Mouse (Mus musculus): ENCODE results near the gene Ttc23. TPM values are rescaled to one million over a fixed set of nuclear protein-coding genes. Genes with fewer than 3 reads are reported as not detected.

Ttc23 gene
- polyA plus RNA-seq, 1 experiment from 2014 or later: 64.9 TPM

DNA sequence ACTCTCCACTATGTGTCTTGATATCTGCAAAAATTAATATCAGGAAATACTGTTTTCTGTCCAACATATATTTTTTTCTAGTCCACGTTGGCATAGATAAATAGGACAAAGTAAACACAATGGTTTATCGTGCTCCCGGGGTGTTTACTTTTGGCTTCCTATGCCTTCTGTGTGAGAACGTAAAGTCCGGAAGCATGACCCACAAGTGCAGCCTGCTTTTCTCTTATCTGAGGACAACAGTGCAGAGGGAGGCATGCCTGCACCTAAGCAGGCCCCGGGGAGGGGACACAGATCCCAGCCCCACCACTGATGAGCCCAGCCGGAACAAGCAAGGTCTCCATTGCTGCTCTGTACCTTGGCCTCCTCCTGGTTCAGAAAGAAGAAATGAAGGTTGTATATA, 63.0 kb downstream of the Ttc23 start:
- H3K4me3 ChIP-seq (ENCODE audit: low read depth, low read length): no peak overlapping the region
- H3K36me3 ChIP-seq (ENCODE audit: control insufficient read depth, insufficient read depth, low read length): peaks cover 4% of the 10 kb centered on the region; the same call in 1 of the 2 replicates
- no peak overlapping the region for H3K9ac ChIP-seq (ENCODE audit: low read length)
- H3K9me3 ChIP-seq (ENCODE audit: control insufficient read depth, low read length): no peaks in the 10 kb centered on the region
- 92% methylated on average over 7 of the region's 7 CpGs for WGBS
- ATAC-seq (ENCODE audit: insufficient number of reproducible peaks, low FRiP score, low TSS enrichment, low read depth) (no peak), DNase-seq (ENCODE audit: low spot score) (no peak)
- no peak overlapping the region for H3K27ac ChIP-seq (replicated peaks; ENCODE audit: low read depth, low read length)
- no peaks in the 10 kb centered on the region for H3K4me1 ChIP-seq (ENCODE audit: control insufficient read depth, insufficient read depth, low read length)
- no peaks in the 10 kb centered on the region for H3K27me3 ChIP-seq (ENCODE audit: control insufficient read depth, insufficient read depth, low read length)
- H3K4me2 ChIP-seq (ENCODE audit: low read depth, severe bottlenecking): no peak overlapping the region

DNA sequence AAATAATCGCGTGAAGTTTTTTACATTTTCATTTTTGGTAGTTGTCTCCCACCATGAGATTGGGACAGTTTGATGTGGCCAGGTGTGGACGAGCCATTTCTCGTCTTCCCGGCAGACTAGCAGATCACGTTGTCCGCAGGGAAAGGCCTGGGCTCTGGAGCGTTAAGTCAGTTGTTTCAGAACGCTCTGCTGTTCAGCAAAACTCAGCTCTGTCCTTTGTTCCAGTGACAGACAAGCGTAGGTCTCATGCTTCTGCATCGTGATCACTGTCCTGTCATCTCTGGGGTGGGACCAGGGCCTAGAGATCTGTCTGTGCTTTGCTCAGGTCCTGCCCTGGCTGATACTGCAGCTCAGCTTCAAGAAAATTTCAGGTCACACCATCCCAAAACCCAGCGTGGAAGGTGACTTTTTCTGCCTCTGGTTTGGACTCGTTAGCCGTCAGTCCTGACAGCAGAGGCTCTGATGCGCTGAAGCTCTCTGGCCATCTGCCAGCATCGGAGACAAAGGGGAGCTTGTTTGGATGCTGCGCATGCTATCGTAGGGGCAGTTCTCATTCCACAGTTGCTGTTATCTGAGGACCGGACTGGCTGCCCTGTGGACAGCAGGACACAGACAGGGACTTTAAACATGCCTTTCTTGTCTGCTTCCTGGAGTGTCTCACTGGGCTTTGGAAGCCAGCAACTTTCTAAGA, 66.8 kb downstream of the Ttc23 start:
- H3K9me3 ChIP-seq (ENCODE audit: control insufficient read depth, low read length): no peaks in the 10 kb centered on the region
- no peak overlapping the region for H3K4me3 ChIP-seq (ENCODE audit: low read depth, low read length)
- 89% methylated on average over 19 of the region's 19 CpGs for WGBS
- no peak for ATAC-seq (ENCODE audit: insufficient number of reproducible peaks, low FRiP score, low TSS enrichment, low read depth)
- H3K36me3 ChIP-seq (ENCODE audit: control insufficient read depth, insufficient read depth, low read length): peaks cover 6% of the 10 kb centered on the region; the same call in 1 of the 2 replicates
- no peaks in the 10 kb centered on the region for H3K4me1 ChIP-seq (ENCODE audit: control insufficient read depth, insufficient read depth, low read length)
- H3K4me2 ChIP-seq (ENCODE audit: low read depth, severe bottlenecking): no peak overlapping the region
- DNase-seq (ENCODE audit: low spot score): no peak
- no peak overlapping the region for H3K9ac ChIP-seq (ENCODE audit: low read length)
- no peak overlapping the region for H3K27ac ChIP-seq (replicated peaks; ENCODE audit: low read depth, low read length)
- H3K27me3 ChIP-seq (ENCODE audit: control insufficient read depth, insufficient read depth, low read length): no peaks in the 10 kb centered on the region

DNA sequence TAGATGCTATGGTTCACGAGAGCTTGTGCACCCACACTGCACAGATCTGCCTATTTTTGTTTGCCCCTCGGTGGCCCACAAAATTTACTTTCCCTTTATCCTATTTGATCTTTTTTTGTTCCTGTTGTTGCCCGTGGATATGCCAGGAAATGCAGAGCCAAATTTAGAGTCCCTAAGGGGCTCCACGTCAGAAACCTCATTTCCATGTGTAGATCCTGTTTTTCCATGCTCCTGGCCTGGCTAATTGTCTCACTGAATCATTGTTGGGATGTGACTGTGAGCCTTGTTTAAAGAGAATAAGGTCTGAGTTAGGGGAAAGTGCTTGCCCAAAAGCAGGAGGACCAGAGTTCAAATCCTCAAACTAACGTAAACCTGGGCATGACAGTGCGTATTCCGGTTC, 68.0 kb downstream of the Ttc23 start:
- no peak for ATAC-seq (ENCODE audit: insufficient number of reproducible peaks, low FRiP score, low TSS enrichment, low read depth)
- Histone ChIP-seq H3K4me1 (ENCODE audit: control insufficient read depth, insufficient read depth, low read length) (no peaks in the 10 kb centered on the region), H3K9ac (ENCODE audit: low read length) (no peak overlapping the region), H3K27ac (replicated peaks; ENCODE audit: low read depth, low read length) (no peak overlapping the region), H3K4me3 (ENCODE audit: low read depth, low read length) (no peak overlapping the region), H3K9me3 (ENCODE audit: control insufficient read depth, low read length) (no peaks in the 10 kb centered on the region), H3K4me2 (ENCODE audit: low read depth, severe bottlenecking) (no peak overlapping the region), H3K36me3 (ENCODE audit: control insufficient read depth, insufficient read depth, low read length) (peaks cover 6% of the 10 kb centered on the region; the same call in 1 of the 2 replicates), H3K27me3 (ENCODE audit: control insufficient read depth, insufficient read depth, low read length) (no peaks in the 10 kb centered on the region)
- WGBS: 75% methylated on average over 7 of the region's 7 CpGs
- DNase-seq (ENCODE audit: low spot score): no peak

DNA sequence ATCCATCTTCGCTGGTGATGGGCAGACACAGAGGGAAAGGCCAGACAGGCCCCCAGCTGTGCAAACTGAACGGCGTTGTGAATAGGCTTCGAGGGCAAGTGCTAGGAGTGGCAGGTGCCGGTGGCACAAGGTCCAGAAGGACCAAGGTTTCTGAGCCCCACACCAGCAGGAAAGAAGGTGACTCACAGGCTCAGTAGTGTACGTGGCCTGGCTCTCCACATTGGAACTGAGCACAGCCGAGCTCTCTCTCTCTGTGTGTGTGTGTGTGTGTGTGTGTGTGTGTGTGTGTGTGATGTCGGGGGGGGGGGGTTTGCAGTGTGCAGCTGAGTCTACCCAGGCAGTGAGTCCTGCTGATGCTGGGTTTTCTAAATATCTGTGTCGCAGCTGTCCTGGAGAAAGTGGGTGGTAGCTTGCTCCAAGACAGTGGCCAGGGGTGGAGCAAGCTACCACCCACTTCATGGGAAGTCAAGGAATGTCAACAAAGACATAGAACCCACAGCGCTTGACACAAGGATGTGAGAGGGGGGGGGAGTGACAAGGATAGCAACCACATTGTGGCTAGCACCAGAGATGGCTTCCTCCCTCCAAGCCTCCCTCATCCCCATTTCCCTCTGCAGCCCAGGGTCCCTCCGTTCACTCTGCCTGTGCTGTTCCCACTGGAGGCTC, 69.1 kb downstream of the Ttc23 start:
- 85% methylated on average over 10 of the region's 11 CpGs for WGBS
- no peaks in the 10 kb centered on the region for H3K9me3 ChIP-seq (ENCODE audit: control insufficient read depth, low read length)
- H3K4me3 ChIP-seq (ENCODE audit: low read depth, low read length): no peak overlapping the region
- no peaks in the 10 kb centered on the region for H3K27me3 ChIP-seq (ENCODE audit: control insufficient read depth, insufficient read depth, low read length)
- no peaks in the 10 kb centered on the region for H3K4me1 ChIP-seq (ENCODE audit: control insufficient read depth, insufficient read depth, low read length)
- H3K9ac ChIP-seq (ENCODE audit: low read length): no peak overlapping the region
- no peak overlapping the region for H3K4me2 ChIP-seq (ENCODE audit: low read depth, severe bottlenecking)
- ATAC-seq (ENCODE audit: insufficient number of reproducible peaks, low FRiP score, low TSS enrichment, low read depth): no peak
- H3K27ac ChIP-seq (replicated peaks; ENCODE audit: low read depth, low read length): no peak overlapping the region
- no peak for DNase-seq (ENCODE audit: low spot score)
- peaks cover 6% of the 10 kb centered on the region; the same call in 1 of the 2 replicates for H3K36me3 ChIP-seq (ENCODE audit: control insufficient read depth, insufficient read depth, low read length)

DNA sequence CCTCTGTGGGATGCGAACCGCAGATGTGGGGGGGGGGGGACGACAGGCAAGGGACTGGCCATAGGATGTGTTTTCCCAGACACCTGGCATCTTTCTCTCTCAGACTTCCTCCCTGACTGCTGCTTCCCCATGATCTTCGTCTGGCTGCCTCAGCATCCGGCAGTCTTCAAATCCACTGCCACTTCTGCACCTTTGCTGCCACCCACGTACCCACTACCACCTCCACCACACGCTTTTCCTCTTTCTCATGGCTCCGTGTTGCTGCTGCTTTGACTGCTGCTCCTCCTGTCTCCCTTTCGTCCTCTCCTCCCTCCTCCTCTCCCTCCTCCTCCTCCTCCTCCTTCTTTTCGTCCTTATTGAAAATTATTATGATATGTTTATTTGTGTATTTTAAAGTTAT, 69.7 kb downstream of the Ttc23 start:
- DNase-seq (ENCODE audit: low spot score): no peak
- no peak for ATAC-seq (ENCODE audit: insufficient number of reproducible peaks, low FRiP score, low TSS enrichment, low read depth)

DNA sequence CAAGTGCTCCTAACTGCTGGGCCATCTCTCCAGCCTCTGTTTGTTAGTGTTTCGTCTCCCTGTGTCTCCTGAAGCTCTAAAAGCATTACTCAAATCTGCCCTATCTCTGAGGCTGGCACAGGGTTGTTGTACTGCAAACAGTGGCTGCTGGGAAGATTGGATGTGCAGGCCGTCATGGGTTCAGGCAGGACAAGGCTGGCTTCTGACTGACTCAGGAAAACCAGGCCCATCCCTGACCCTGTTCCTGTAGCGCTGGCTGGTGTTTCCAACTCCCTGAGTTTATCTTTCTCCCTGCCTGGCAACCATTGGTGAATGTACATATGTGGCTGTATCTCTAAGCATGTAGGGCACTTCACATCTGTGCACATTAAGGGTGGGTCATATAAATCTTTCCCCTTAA, 70.3 kb downstream of the Ttc23 start:
- Histone ChIP-seq H3K27me3 (ENCODE audit: control insufficient read depth, insufficient read depth, low read length) (no peaks in the 10 kb centered on the region), H3K27ac (replicated peaks; ENCODE audit: low read depth, low read length) (no peak overlapping the region), H3K36me3 (ENCODE audit: control insufficient read depth, insufficient read depth, low read length) (peaks cover 6% of the 10 kb centered on the region; the same call in 1 of the 2 replicates), H3K4me1 (ENCODE audit: control insufficient read depth, insufficient read depth, low read length) (no peaks in the 10 kb centered on the region), H3K9me3 (ENCODE audit: control insufficient read depth, low read length) (no peaks in the 10 kb centered on the region), H3K4me2 (ENCODE audit: low read depth, severe bottlenecking) (no peak overlapping the region), H3K4me3 (ENCODE audit: low read depth, low read length) (no peak overlapping the region), H3K9ac (ENCODE audit: low read length) (no peak overlapping the region)
- 85% methylated on average over 3 of the region's 3 CpGs for WGBS
- ATAC-seq (ENCODE audit: insufficient number of reproducible peaks, low FRiP score, low TSS enrichment, low read depth) (no peak), DNase-seq (ENCODE audit: low spot score) (no peak)

More for the DNA sequence above, 69.7 kb downstream of the Ttc23 start:
- H3K9ac ChIP-seq (ENCODE audit: low read length): no peak overlapping the region
- H3K9me3 ChIP-seq (ENCODE audit: control insufficient read depth, low read length): no peaks in the 10 kb centered on the region
- H3K36me3 ChIP-seq (ENCODE audit: control insufficient read depth, insufficient read depth, low read length): peaks cover 6% of the 10 kb centered on the region; the same call in 1 of the 2 replicates
- 91% methylated on average over 10 of the region's 10 CpGs for WGBS
- no peaks in the 10 kb centered on the region for H3K4me1 ChIP-seq (ENCODE audit: control insufficient read depth, insufficient read depth, low read length)
- H3K4me3 ChIP-seq (ENCODE audit: low read depth, low read length): no peak overlapping the region
- no peak overlapping the region for H3K27ac ChIP-seq (replicated peaks; ENCODE audit: low read depth, low read length)
- H3K4me2 ChIP-seq (ENCODE audit: low read depth, severe bottlenecking): no peak overlapping the region
- no peaks in the 10 kb centered on the region for H3K27me3 ChIP-seq (ENCODE audit: control insufficient read depth, insufficient read depth, low read length)

DNA sequence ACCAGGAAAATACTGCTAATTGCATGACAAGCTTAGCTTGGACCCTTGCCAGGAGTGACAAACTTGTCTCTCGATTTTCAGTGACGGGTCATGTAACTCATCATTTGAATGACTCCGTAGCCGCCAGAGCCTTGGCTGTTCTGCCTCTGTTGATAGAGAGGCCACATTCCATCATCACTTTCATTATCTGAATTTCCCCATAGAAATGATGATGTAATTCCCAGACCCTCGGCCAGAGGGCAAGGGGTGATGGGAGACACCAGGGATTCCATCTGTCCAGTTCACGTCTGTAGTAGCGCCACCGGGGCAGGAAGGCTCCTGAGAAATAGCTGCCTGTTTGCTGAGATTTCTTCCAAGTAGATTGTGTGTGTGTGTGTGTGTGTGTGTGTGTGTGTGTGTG, 71.6 kb downstream of the Ttc23 start:
- Histone ChIP-seq H3K27me3 (ENCODE audit: control insufficient read depth, insufficient read depth, low read length) (no peaks in the 10 kb centered on the region), H3K4me2 (ENCODE audit: low read depth, severe bottlenecking) (no peak overlapping the region), H3K4me3 (ENCODE audit: low read depth, low read length) (no peak overlapping the region), H3K4me1 (ENCODE audit: control insufficient read depth, insufficient read depth, low read length) (no peaks in the 10 kb centered on the region), H3K36me3 (ENCODE audit: control insufficient read depth, insufficient read depth, low read length) (peaks cover 6% of the 10 kb centered on the region; the same call in 1 of the 2 replicates), H3K9me3 (ENCODE audit: control insufficient read depth, low read length) (no peaks in the 10 kb centered on the region), H3K27ac (replicated peaks; ENCODE audit: low read depth, low read length) (no peak overlapping the region), H3K9ac (ENCODE audit: low read length) (no peak overlapping the region)
- WGBS: 89% methylated on average over 8 of the region's 8 CpGs
- ATAC-seq (ENCODE audit: insufficient number of reproducible peaks, low FRiP score, low TSS enrichment, low read depth) (no peak), DNase-seq (ENCODE audit: low spot score) (no peak)

DNA sequence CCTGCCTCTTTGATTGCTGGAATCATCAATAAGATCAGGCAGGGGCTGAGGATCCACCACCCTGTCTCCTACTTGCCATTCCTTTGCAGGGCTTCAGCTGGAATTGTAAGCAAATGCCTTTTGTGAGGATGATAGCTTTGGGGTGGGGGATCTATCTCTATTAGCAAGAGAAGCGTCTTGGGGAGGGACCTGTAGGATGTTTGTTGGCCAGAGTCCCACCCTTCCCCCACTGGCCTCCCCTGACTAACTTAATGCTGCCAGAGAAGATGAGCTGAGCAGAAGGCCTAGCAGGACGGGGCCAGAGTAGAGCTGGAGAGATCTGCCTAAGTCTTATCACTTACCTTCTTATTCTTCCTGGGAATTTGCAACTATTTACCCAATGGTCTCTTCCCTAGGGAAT, 75.0 kb downstream of the Ttc23 start:
- DNase-seq (ENCODE audit: low spot score) (no peak), ATAC-seq (ENCODE audit: insufficient number of reproducible peaks, low FRiP score, low TSS enrichment, low read depth) (no peak)
- Histone ChIP-seq H3K9ac (ENCODE audit: low read length) (no peak overlapping the region), H3K27ac (replicated peaks; ENCODE audit: low read depth, low read length) (no peak overlapping the region), H3K4me3 (ENCODE audit: low read depth, low read length) (no peak overlapping the region), H3K4me1 (ENCODE audit: control insufficient read depth, insufficient read depth, low read length) (no peaks in the 10 kb centered on the region), H3K4me2 (ENCODE audit: low read depth, severe bottlenecking) (no peak overlapping the region), H3K27me3 (ENCODE audit: control insufficient read depth, insufficient read depth, low read length) (no peaks in the 10 kb centered on the region), H3K36me3 (ENCODE audit: control insufficient read depth, insufficient read depth, low read length) (peaks cover 3% of the 10 kb centered on the region; the same call in 1 of the 2 replicates), H3K9me3 (ENCODE audit: control insufficient read depth, low read length) (no peaks in the 10 kb centered on the region)
- 57% methylated on average over 2 of the region's 2 CpGs for WGBS
